Mouse (Mus musculus) liver, adult 2 months (tissue): ENCODE measurements around the gene Ecd.

ENCODE experiments used
- CTCF ChIP-seq: fragments of 200-500 bp; IDR thresholded peaks from 2 replicates; pipeline ENCODE4 v1.5.1; 2011; ENCODE audit warnings: low read depth, low read length, control low read depth
- POLR2A ChIP-seq: fragments of 200-500 bp; IDR thresholded peaks from 2 replicates; pipeline ENCODE4 v1.6.1; 2011; ENCODE audit warnings: low read length, control low read depth; ENCODE audit not compliant: insufficient read depth; ENCODE audit errors: extremely low read depth

DNA sequence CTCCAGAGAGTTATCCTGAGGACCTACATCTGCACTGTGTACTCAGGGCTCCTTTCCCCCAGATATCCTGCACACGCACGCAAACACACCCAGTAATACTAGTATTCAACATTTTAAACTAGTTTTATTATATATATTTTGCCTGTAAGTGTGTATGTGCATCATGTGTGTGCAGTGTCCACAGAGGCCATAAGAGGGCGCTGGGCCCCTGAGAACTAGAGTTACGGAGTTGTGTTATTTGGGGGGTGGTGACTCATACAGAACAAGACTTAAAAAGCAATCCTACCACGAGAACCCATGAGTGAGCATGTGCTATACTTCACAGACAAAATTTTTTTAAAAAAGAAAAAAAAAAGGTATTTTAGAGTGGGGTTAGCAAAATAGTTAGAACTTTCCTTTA lies 8.5 kb downstream of the Ecd start:
- TF ChIP-seq POLR2A (no peak), CTCF (no peak)
